Mouse (Mus musculus) G1E (cell line): Measurements from ENCODE around the gene Pkn3. TPM values are rescaled to one million over a fixed set of nuclear protein-coding genes. Genes with fewer than 3 reads are reported as not detected.

ENCODE experiments used
- ATAC-seq: 2 replicates; pipeline ENCODE4 v1.8.0; 2016; ENCODE audit warnings: mild to moderate bottlenecking; ENCODE audit not compliant: insufficient number of reproducible peaks, poor library complexity, low FRiP score, severe bottlenecking; ENCODE audit errors: extremely low read depth
- DNase-seq: peaks from one replicate; pipeline ENCODE4 v3.0.0; 2012; ENCODE audit warnings: low spot score
- H3K27me3 ChIP-seq: 2 replicates; pipeline ENCODE4 v1.6.1; 2012; ENCODE audit warnings: mild to moderate bottlenecking, low read length, inconsistent platforms; ENCODE audit not compliant: insufficient read depth
- H3K36me3 ChIP-seq: replicated peaks from 2 replicates; pipeline ENCODE3; 2012; ENCODE audit warnings: mild to moderate bottlenecking, inconsistent platforms
- H3K4me1 ChIP-seq: 2 replicates; pipeline ENCODE4 v1.6.1; 2012; ENCODE audit warnings: low read depth, low read length, inconsistent platforms, mixed read lengths; ENCODE audit not compliant: insufficient read depth
- H3K4me3 ChIP-seq: 2 replicates; pipeline ENCODE4 v1.5.1; 2012; ENCODE audit warnings: low read depth, mild to moderate bottlenecking, inconsistent platforms, low read length, moderate library complexity, mixed read lengths
- H3K9me3 ChIP-seq: replicated peaks from 2 replicates; pipeline ENCODE4 v1.6.1; 2012; ENCODE audit warnings: inconsistent platforms
- CTCF ChIP-seq: IDR thresholded peaks from 2 replicates; pipeline ENCODE4 v1.5.1; 2012; ENCODE audit warnings: low read depth, low read length, inconsistent platforms, mixed read lengths
- GATA1 ChIP-seq: IDR thresholded peaks from 2 replicates; pipeline ENCODE4 v1.6.1; 2012; ENCODE audit warnings: borderline replicate concordance, low read length, inconsistent platforms, mixed read lengths
- GATA2 ChIP-seq: IDR thresholded peaks from 2 replicates; pipeline ENCODE4 v1.6.1; 2012; ENCODE audit warnings: low read depth, low read length, inconsistent platforms, borderline replicate concordance
- POLR2AphosphoS5 ChIP-seq: IDR thresholded peaks from 2 replicates; pipeline ENCODE4 v1.6.1; 2012; ENCODE audit warnings: low read depth, low read length, inconsistent platforms; ENCODE audit not compliant: insufficient replicate concordance
- TAL1 ChIP-seq: conservative IDR thresholded peaks from 2 replicates; pipeline ENCODE4 v1.6.1; 2012; ENCODE audit warnings: low read depth, low read length, inconsistent platforms, mixed read lengths
- polyA plus RNA-seq: library from polyadenylated mRNA; stranded (reverse); fragments of >175 nt; gene quantifications from 2 replicates; pipeline ENCODE4 v1.2.3, GENCODE M21; 2012
- total RNA-seq, 2 experiments: library from RNA; stranded (forward) in 1 of 2; stranded (reverse) in 1 of 2; fragments of 200-1000 nt in 1 of 2; fragments of >200 nt in 1 of 2; fragmentation: Nextera tagmentation in 1 of 2; gene quantifications; 2 replicates each; pipeline ENCODE4 v1.2.3; 2014 to 2017

The Pkn3 gene
- total and polyA plus RNA-seq, 3 experiments = 2.4 to 14.5 (median 4.5) TPM

DNA sequence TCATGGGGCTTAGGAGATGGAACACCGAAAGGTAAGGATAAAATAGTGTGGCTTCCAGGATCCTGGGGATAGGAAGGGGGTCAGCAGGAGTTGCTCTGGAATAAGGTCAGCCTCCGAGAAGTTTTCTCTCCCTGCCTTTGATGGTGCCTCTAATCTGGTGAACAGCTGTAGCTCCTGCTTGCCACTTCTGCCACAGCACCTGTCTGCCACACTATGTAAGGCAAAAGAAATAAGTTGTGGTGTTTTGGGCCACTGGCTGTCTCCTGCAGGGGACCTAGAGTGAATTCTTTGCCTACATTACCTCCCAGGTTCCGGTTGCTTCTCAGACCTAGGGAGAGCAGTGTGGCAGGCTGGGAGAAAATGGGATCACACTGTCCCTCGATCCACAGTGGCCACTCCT lies 1.3 kb downstream of the Pkn3 start:
- Histone ChIP-seq H3K4me1 (peaks cover 29% of the 10 kb centered on the region), H3K4me3 (no peak overlapping the region), H3K36me3 (peaks cover 30% of the 10 kb centered on the region), H3K9me3 (no peaks in the 10 kb centered on the region), H3K27me3 (peaks cover 14% of the 10 kb centered on the region)
- DNase-seq (no peak), ATAC-seq (no peak)
- TF ChIP-seq TAL1 (no peak), POLR2AphosphoS5 (no peak), CTCF (no peak), GATA2 (no peak), GATA1 (no peak)

- ATAC-seq (no peak), DNase-seq (no peak)
- no peak for TF ChIP-seq CTCF
- no peak for TF ChIP-seq POLR2AphosphoS5
- no peak for TF ChIP-seq GATA2
- no peak for TF ChIP-seq TAL1
- TF ChIP-seq GATA1 = no peak
- H3K4me1 ChIP-seq = peaks cover 33% of the 10 kb centered on the region
- H3K27me3 ChIP-seq = peaks cover 14% of the 10 kb centered on the region
- no peaks in the 10 kb centered on the region for H3K9me3 ChIP-seq
- H3K4me3 ChIP-seq = no peak overlapping the region
- H3K36me3 ChIP-seq = peaks cover 18% of the 10 kb centered on the region
Observed at GRCm38 (mm10) chr2:30080181-30080800, 2.8 kb downstream of the Pkn3 start.

DNA sequence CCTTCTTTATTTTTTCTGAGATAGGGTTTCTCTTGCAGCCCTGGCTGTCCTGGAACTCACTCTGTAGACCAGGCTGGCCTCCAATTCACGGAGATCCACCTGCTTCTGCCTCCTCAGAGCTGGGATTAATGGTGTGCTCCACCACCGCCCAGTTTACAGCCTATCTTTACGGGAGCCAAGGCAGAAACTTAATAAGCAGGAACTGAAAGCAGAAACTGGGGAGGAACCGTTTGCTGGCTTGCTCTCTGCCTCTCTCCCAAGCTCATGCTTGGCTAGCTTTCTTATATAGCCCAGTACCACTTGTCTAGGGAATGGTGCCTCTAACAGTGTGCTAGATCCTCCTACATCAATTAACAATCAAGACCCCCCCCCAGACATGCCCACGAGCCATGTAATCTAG lies 6.6 kb downstream of the Pkn3 start:
- Histone ChIP-seq H3K9me3 (no peaks in the 10 kb centered on the region), H3K4me1 (peaks cover 11% of the 10 kb centered on the region), H3K36me3 (peaks cover 22% of the 10 kb centered on the region), H3K4me3 (no peak overlapping the region), H3K27me3 (peaks cover 14% of the 10 kb centered on the region)
- no peak for ATAC-seq
- no peak for DNase-seq
- TF ChIP-seq TAL1 (no peak), POLR2AphosphoS5 (no peak), CTCF (no peak), GATA1 (no peak), GATA2 (no peak)

DNA sequence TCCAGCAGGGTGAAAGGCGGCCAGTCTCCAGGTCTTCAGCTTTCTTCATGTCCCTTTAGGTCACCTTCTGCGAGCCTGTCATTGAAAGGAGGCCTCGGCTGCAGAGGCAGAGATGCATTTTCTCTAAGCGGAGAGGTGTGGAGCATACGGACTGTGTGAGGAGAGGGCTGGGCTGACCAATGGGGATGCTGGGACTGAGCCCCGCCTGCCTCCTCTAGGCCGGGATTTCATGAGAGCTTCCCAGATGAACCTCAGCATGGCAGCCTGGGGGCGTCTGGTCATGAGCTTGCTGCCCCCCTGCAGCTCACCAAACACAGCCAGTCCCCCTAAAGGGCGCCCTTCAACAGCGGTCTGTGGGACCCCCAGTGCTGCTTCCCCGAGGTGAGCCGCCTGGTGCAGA lies 7.1 kb downstream of the Pkn3 start:
- TF ChIP-seq TAL1 = no peak
- TF ChIP-seq CTCF = no peak
- no peak for TF ChIP-seq GATA1
- TF ChIP-seq POLR2AphosphoS5 = no peak
- Histone ChIP-seq H3K36me3 (peaks cover 21% of the 10 kb centered on the region), H3K4me3 (no peak overlapping the region), H3K27me3 (peaks cover 10% of the 10 kb centered on the region), H3K9me3 (no peaks in the 10 kb centered on the region), H3K4me1 (peaks cover 9% of the 10 kb centered on the region)
- DNase-seq = no peak
- ATAC-seq = no peak

- ATAC-seq = no peak
- peaks cover 19% of the 10 kb centered on the region for H3K4me1 ChIP-seq
- no peak overlapping the region for H3K4me3 ChIP-seq
- TF ChIP-seq POLR2AphosphoS5 (no peak), TAL1 (no peak), GATA1 (no peak), GATA2 (no peak), CTCF (no peak)
- no peaks in the 10 kb centered on the region for H3K9me3 ChIP-seq
- H3K36me3 ChIP-seq = peaks cover 36% of the 10 kb centered on the region
- no peak for DNase-seq
- peaks cover 8% of the 10 kb centered on the region for H3K27me3 ChIP-seq
Observed at GRCm38 (mm10) chr2:30087310-30087709, 9.8 kb downstream of the Pkn3 start.

- DNase-seq (no peak), ATAC-seq (no peak)
- Histone ChIP-seq H3K27me3 (no peaks in the 10 kb centered on the region), H3K4me1 (peaks cover 40% of the 10 kb centered on the region), H3K36me3 (peaks cover 49% of the 10 kb centered on the region), H3K9me3 (no peaks in the 10 kb centered on the region), H3K4me3 (no peak overlapping the region)
- no peak for TF ChIP-seq GATA2
- no peak for TF ChIP-seq GATA1
- TF ChIP-seq POLR2AphosphoS5 = no peak
- TF ChIP-seq CTCF = no peak
- TF ChIP-seq TAL1 = no peak
Observed at GRCm38 (mm10) chr2:30091521-30091920, 14.0 kb downstream of the Pkn3 start.

GRCm38 (mm10) chr2:30092280-30092918 lies 14.9 kb downstream of the Pkn3 start:
- H3K36me3 ChIP-seq = peaks cover 58% of the 10 kb centered on the region
- ATAC-seq (no peak), DNase-seq (no peak)
- peak overlapping the region; percentile 82 for H3K4me3 ChIP-seq
- TF ChIP-seq TAL1 (no peak), CTCF (no peak), POLR2AphosphoS5 (no peak)
- H3K9me3 ChIP-seq = no peaks in the 10 kb centered on the region
- H3K4me1 ChIP-seq = peaks cover 39% of the 10 kb centered on the region
- no peaks in the 10 kb centered on the region for H3K27me3 ChIP-seq
